In the genomic region with DNA sequence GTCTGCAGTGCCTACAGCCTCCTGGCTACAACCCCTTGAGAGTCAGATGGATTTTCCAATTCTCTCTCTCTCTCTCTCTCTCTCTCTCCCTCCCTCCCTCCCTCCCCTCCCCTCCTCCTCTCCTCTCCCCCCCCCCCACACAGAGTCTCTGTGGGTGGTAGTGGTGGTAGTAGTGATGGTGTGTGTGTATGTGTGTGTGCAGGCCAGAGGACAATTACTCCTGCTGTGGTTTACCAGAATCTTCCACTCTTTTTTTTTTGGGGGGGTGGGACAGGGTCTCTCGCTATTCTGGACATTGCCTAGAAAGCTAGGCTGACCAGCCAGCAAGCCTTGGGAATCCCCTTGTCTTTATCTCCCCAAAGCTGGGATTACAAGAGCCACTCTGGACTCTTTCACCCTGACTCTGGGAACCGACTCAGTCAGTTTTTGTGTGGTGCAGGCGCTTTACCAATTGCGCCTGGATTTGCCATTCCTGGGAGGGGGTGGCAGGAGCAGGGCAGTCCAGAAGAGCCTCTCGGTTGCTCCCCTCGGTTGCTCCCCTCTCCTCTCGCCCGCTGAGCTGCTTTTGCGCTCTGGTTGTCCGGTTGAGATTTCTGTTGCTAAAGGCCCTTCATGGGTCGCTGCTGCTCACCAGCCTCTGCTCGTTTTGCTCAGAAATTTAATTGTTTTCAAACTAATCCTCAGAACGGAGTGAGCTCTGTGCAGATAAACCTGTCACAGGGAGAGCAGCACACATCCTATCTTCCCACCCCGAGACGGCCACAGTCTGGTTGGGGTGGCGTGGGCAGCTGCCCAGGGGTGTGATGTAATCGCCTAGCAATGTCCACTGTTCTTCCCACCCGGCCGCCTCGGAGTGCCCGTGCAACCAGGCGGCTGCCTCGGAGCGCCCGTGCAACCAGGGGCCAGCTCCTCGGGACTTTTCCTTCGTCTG, we compare ENCODE assay signal across 8 mouse cellular contexts. TPM values are rescaled to one million over a fixed set of nuclear protein-coding genes. Genes with fewer than 3 reads are reported as not detected.
DNase-seq lines count a peak whose midpoint lies in the region; ATAC-seq lines count a peak whose summit lies in the region.
"Had no signal": no experiment of that assay in that cellular context is flagged by ENCODE, and none has a peak within 500 bp of the region (broad histone marks: within the 10 kb centered on the region; RNA-seq: fewer than 3 reads in every experiment).

No protein-coding gene starts in this region.

- intact Hi-C loops in heart, postnatal 36 days (cut with DNase I), result no loop called here

- DNase-seq in right cerebral cortex, adult 2 months (ENCODE audit: low spot score in 2 of 2), result peak; percentile 37 to 49
- no peak for DNase-seq in right cerebral cortex, postnatal 25 days
- peak; percentile 71 for DNase-seq in forebrain, embryonic 11.5 days (ENCODE audit: low spot score)
- peak; percentile 54 to 55 for DNase-seq in heart, postnatal 36 days
- DNase-seq in retina, embryonic 14.5 days (ENCODE audit: low spot score), result peak; percentile 70
- DNase-seq in spleen, adult 12 weeks (ENCODE audit: low spot score), result no peak

- WGBS in forebrain, embryonic 11.5 days, result 13% methylated on average over 27 of the region's 27 CpGs
- 56% methylated on average over 27 of the region's 27 CpGs for WGBS in limb, embryonic 13.5 days

- H3K9me3 ChIP-seq in forebrain, embryonic 11.5 days (ENCODE audit: control insufficient read depth, low read length), result no peaks in the 10 kb centered on the region
- no peaks in the 10 kb centered on the region for H3K9me3 ChIP-seq in limb, embryonic 13.5 days

- 0 out of 2 replicates have a peak, but pooled peaks have one; percentile 66 for ATAC-seq in forebrain, embryonic 11.5 days (replicated peaks; ENCODE audit: low FRiP score)
- peak; percentile 32; the same call in 1 of the 2 replicates for ATAC-seq in limb, embryonic 13.5 days (ENCODE audit: low FRiP score, low read depth)

- peak overlapping the region; percentile 56 for H3K9ac ChIP-seq in forebrain, embryonic 11.5 days (ENCODE audit: low read length)
- no peak overlapping the region for H3K9ac ChIP-seq in limb, embryonic 13.5 days

- no peaks in the 10 kb centered on the region for H3K36me3 ChIP-seq in forebrain, embryonic 11.5 days (ENCODE audit: control insufficient read depth, insufficient read depth, low read length)
- no peaks in the 10 kb centered on the region for H3K36me3 ChIP-seq in limb, embryonic 13.5 days

- 0 out of 2 replicates have a peak overlapping the region, but pooled peaks have one; percentile 48 for H3K27ac ChIP-seq in forebrain, embryonic 11.5 days (ENCODE audit: low read depth, low read length)
- no peak overlapping the region for H3K27ac ChIP-seq in limb, embryonic 13.5 days

- peak overlapping the region; percentile 15; the same call in 1 of the 2 replicates for H3K4me2 ChIP-seq in forebrain, embryonic 11.5 days (ENCODE audit: low read depth, low read length, severe bottlenecking)
- H3K4me2 ChIP-seq in limb, embryonic 13.5 days (replicated peaks), result no peak overlapping the region; the same call in 1 of the 2 replicates

- H3K4me1 ChIP-seq in forebrain, embryonic 11.5 days (replicated peaks; ENCODE audit: control insufficient read depth, insufficient read depth, low read length), result peaks cover 11% of the 10 kb centered on the region; the same call in 1 of the 2 replicates
- H3K4me1 ChIP-seq in limb, embryonic 13.5 days, result peaks cover 8% of the 10 kb centered on the region; the same call in 1 of the 2 replicates

- no peaks in the 10 kb centered on the region for H3K27me3 ChIP-seq in forebrain, embryonic 11.5 days (ENCODE audit: control insufficient read depth, insufficient read depth, low read length)
- H3K27me3 ChIP-seq in limb, embryonic 13.5 days, result no peaks in the 10 kb centered on the region

- H3K4me3 ChIP-seq in forebrain, embryonic 11.5 days (ENCODE audit: low read depth, low read length), result no peak overlapping the region
- no peak overlapping the region for H3K4me3 ChIP-seq in limb, embryonic 13.5 days

RNA-seq across cellular contexts. Expression of gene Sox8, which starts 31.3 kb away (rescaled TPM):
- polyA plus RNA-seq in forebrain, embryonic 11.5 days (2014; fragmentation: Nextera tagmentation; extraction: Ambion mirVana), result 7.3 and 7.5 TPM in 2 replicates
- under 1 TPM; 0.33 to 0.49 TPM for total RNA-seq in heart, postnatal 36 days (2021)
- 15.0 and 16.5 TPM in 2 replicates for polyA plus RNA-seq in limb, embryonic 13.5 days (2015; fragmentation: Nextera tagmentation; extraction: Ambion mirVana)
- total RNA-seq: hematopoietic stem cell, adult 5-6 weeks had no signal

RNA-seq across cellular contexts. Expression of gene Lmf1, which starts 39.7 kb away (rescaled TPM):
- polyA plus RNA-seq in forebrain, embryonic 11.5 days (2014; fragmentation: Nextera tagmentation; extraction: Ambion mirVana), result 18.3 and 20.7 TPM in 2 replicates
- 10 to 100 TPM; 27.4 to 33.8 TPM for total RNA-seq in heart, postnatal 36 days (2021)
- 31.2 and 33.2 TPM in 2 replicates for polyA plus RNA-seq in limb, embryonic 13.5 days (2015; fragmentation: Nextera tagmentation; extraction: Ambion mirVana)

RNA-seq across cellular contexts. Expression of gene Sstr5, which starts 42.1 kb away (rescaled TPM):
- polyA plus RNA-seq in forebrain, embryonic 11.5 days (2014; fragmentation: Nextera tagmentation; extraction: Ambion mirVana), result 0.24 TPM in 1 of 2 replicates, not detected in the other
- total RNA-seq in heart, postnatal 36 days (2021), result not detected
- 0.24 and 0.29 TPM in 2 replicates for polyA plus RNA-seq in limb, embryonic 13.5 days (2015; fragmentation: Nextera tagmentation; extraction: Ambion mirVana)
- total RNA-seq: hematopoietic stem cell, adult 5-6 weeks had no signal

Comparison
In these comparisons a context has a peak if more than half of its experiments do, and no peak if none do; other contexts are left out.
1. DNase-seq: peak in right cerebral cortex, adult 2 months (2 of 2), forebrain, embryonic 11.5 days (single experiment), heart, postnatal 36 days (2 of 2) and retina, embryonic 14.5 days (single experiment); none in right cerebral cortex, postnatal 25 days (single experiment) and spleen, adult 12 weeks (single experiment).